Comparison of ENCODE assay signal across 13 mouse cellular contexts in the genomic region with DNA sequence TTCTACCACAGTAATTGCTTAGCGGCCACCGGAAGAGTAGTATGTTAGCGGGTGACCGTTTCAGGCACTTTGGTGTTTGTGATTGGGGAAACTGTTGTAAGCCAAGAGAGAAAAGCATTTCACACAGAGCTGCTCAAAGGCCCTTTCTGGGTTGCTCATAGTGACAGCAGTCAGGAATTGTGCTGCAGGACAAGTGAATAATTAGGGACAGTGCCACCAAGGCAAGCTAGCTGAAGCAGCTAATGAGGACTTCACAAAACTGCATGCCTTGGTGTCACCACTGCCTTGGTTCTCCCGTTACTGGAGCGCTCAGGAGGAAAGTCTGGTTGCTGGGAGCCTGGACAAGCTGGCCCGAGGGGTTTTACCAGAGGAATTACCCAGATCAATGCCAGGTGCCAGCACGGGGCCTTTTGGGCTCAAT.
DNase-seq lines count a peak whose midpoint lies in the region; ATAC-seq and TF ChIP-seq lines count a peak whose summit lies in the region.
"Had no signal": no experiment of that assay in that cellular context is flagged by ENCODE, and none has a peak within 500 bp of the region (broad histone marks: within the 10 kb centered on the region; RNA-seq: fewer than 3 reads in every experiment).

No protein-coding gene starts in this region.

- ATAC-seq in hindbrain, embryonic 13.5 days (ENCODE audit: low FRiP score), result peak; percentile 61
- peak; percentile 43; the same call in 1 of the 2 replicates for ATAC-seq in neural tube, embryonic 13.5 days (ENCODE audit: low read depth)
- no peak for ATAC-seq in neural tube, embryonic 15.5 days (ENCODE audit: low FRiP score)
- ATAC-seq in forebrain, postnatal 0 days, result peak; percentile 93
- ATAC-seq: liver, embryonic 12.5 days had no signal

- 63% methylated on average over 8 of the region's 8 CpGs for WGBS in hindbrain, embryonic 13.5 days
- 65% methylated on average over 8 of the region's 8 CpGs for WGBS in hindbrain, embryonic 10.5 days
- WGBS in neural tube, embryonic 13.5 days, result 68% methylated on average over 8 of the region's 8 CpGs
- WGBS in neural tube, embryonic 15.5 days, result 64% methylated on average over 8 of the region's 8 CpGs
- 27% methylated on average over 8 of the region's 8 CpGs for WGBS in forebrain, postnatal 0 days

- no peak for TF ChIP-seq CTCF in forebrain, postnatal 0 days (IDR thresholded peaks at IDR 0.05; ENCODE audit: low read depth)

- no peak overlapping the region for H3K27ac ChIP-seq in hindbrain, embryonic 13.5 days
- H3K27ac ChIP-seq in hindbrain, embryonic 10.5 days, result no peak overlapping the region
- H3K27ac ChIP-seq in neural tube, embryonic 13.5 days (replicated peaks), result no peak overlapping the region
- no peak overlapping the region for H3K27ac ChIP-seq in neural tube, embryonic 15.5 days (replicated peaks)
- 0 out of 2 replicates have a peak overlapping the region, but pooled peaks have one; percentile 17 for H3K27ac ChIP-seq in forebrain, postnatal 0 days (ENCODE audit: low read depth, low read length)
- H3K27ac ChIP-seq: embryonic facial prominence, embryonic 13.5 days; kidney, embryonic 15.5 days; liver, embryonic 12.5 days had no signal

- H3K9me3 ChIP-seq in hindbrain, embryonic 13.5 days, result no peaks in the 10 kb centered on the region
- no peaks in the 10 kb centered on the region for H3K9me3 ChIP-seq in hindbrain, embryonic 10.5 days
- no peaks in the 10 kb centered on the region for H3K9me3 ChIP-seq in neural tube, embryonic 13.5 days
- no peaks in the 10 kb centered on the region for H3K9me3 ChIP-seq in neural tube, embryonic 15.5 days (replicated peaks)
- no peaks in the 10 kb centered on the region for H3K9me3 ChIP-seq in forebrain, postnatal 0 days (ENCODE audit: low read length)
- H3K9me3 ChIP-seq: embryonic facial prominence, embryonic 13.5 days; kidney, embryonic 15.5 days; liver, embryonic 12.5 days had no signal

- H3K4me2 ChIP-seq in hindbrain, embryonic 13.5 days, result no peak overlapping the region
- no peak overlapping the region for H3K4me2 ChIP-seq in neural tube, embryonic 13.5 days
- no peak overlapping the region for H3K4me2 ChIP-seq in neural tube, embryonic 15.5 days
- peak overlapping the region; percentile 34 for H3K4me2 ChIP-seq in forebrain, postnatal 0 days (ENCODE audit: low read depth)
- H3K4me2 ChIP-seq: embryonic facial prominence, embryonic 13.5 days; kidney, embryonic 15.5 days; liver, embryonic 12.5 days had no signal

- H3K9ac ChIP-seq in hindbrain, embryonic 13.5 days, result no peak overlapping the region
- H3K9ac ChIP-seq in neural tube, embryonic 13.5 days, result no peak overlapping the region
- H3K9ac ChIP-seq in neural tube, embryonic 15.5 days (replicated peaks), result no peak overlapping the region
- no peak overlapping the region for H3K9ac ChIP-seq in forebrain, postnatal 0 days
- H3K9ac ChIP-seq: embryonic facial prominence, embryonic 13.5 days; kidney, embryonic 15.5 days; liver, embryonic 12.5 days had no signal

- no peak for DNase-seq in hindbrain, embryonic 10.5 days (ENCODE audit: low spot score)
- DNase-seq in forebrain, postnatal 0 days, result peak; percentile 61
- DNase-seq in adrenal gland, adult 8-10 months, result no peak
- no peak for DNase-seq in adrenal gland, postnatal 10 days
- DNase-seq: lung, postnatal 4 days; right cerebral cortex, adult 18-20 months; thymus, postnatal 36 days had no signal

- H3K27me3 ChIP-seq in hindbrain, embryonic 13.5 days, result no peaks in the 10 kb centered on the region
- H3K27me3 ChIP-seq in hindbrain, embryonic 10.5 days (ENCODE audit: insufficient read depth, poor library complexity, severe bottlenecking), result no peaks in the 10 kb centered on the region
- H3K27me3 ChIP-seq in neural tube, embryonic 13.5 days, result no peaks in the 10 kb centered on the region
- no peaks in the 10 kb centered on the region for H3K27me3 ChIP-seq in neural tube, embryonic 15.5 days (replicated peaks)
- H3K27me3 ChIP-seq in forebrain, postnatal 0 days (ENCODE audit: insufficient read depth, low read length), result no peaks in the 10 kb centered on the region
- H3K27me3 ChIP-seq: embryonic facial prominence, embryonic 13.5 days; kidney, embryonic 15.5 days; liver, embryonic 12.5 days had no signal

- no peak overlapping the region for H3K4me3 ChIP-seq in hindbrain, embryonic 13.5 days
- H3K4me3 ChIP-seq in hindbrain, embryonic 10.5 days, result no peak overlapping the region
- no peak overlapping the region for H3K4me3 ChIP-seq in neural tube, embryonic 13.5 days
- H3K4me3 ChIP-seq in neural tube, embryonic 15.5 days (replicated peaks), result no peak overlapping the region
- H3K4me3 ChIP-seq in forebrain, postnatal 0 days (ENCODE audit: low read depth, low read length), result no peak overlapping the region
- H3K4me3 ChIP-seq: embryonic facial prominence, embryonic 13.5 days; kidney, embryonic 15.5 days; liver, embryonic 12.5 days had no signal

- no peaks in the 10 kb centered on the region for H3K36me3 ChIP-seq in hindbrain, embryonic 13.5 days
- no peaks in the 10 kb centered on the region for H3K36me3 ChIP-seq in hindbrain, embryonic 10.5 days
- no peaks in the 10 kb centered on the region for H3K36me3 ChIP-seq in neural tube, embryonic 13.5 days
- no peaks in the 10 kb centered on the region for H3K36me3 ChIP-seq in neural tube, embryonic 15.5 days
- H3K36me3 ChIP-seq in forebrain, postnatal 0 days (ENCODE audit: insufficient read depth), result no peaks in the 10 kb centered on the region
- H3K36me3 ChIP-seq: embryonic facial prominence, embryonic 13.5 days; kidney, embryonic 15.5 days; liver, embryonic 12.5 days had no signal

- 0 out of 2 replicates have a peak, but pooled peaks cover 4% of the 10 kb centered on the region for H3K4me1 ChIP-seq in hindbrain, embryonic 13.5 days (replicated peaks)
- no peaks in the 10 kb centered on the region for H3K4me1 ChIP-seq in hindbrain, embryonic 10.5 days (replicated peaks)
- no peaks in the 10 kb centered on the region for H3K4me1 ChIP-seq in neural tube, embryonic 13.5 days (replicated peaks)
- 0 out of 2 replicates have a peak, but pooled peaks cover 2% of the 10 kb centered on the region for H3K4me1 ChIP-seq in neural tube, embryonic 15.5 days
- H3K4me1 ChIP-seq in forebrain, postnatal 0 days (ENCODE audit: insufficient read depth), result no peaks in the 10 kb centered on the region
- H3K4me1 ChIP-seq: kidney, embryonic 15.5 days had no signal
